Mouse (Mus musculus) liver, adult 2 months (tissue): ENCODE measurements around the gene Ano3.

ENCODE experiments used
- CTCF ChIP-seq: fragments of 200-500 bp; IDR thresholded peaks from 2 replicates; pipeline ENCODE4 v1.5.1; 2011; ENCODE audit warnings: low read depth, low read length, control low read depth
- POLR2A ChIP-seq: fragments of 200-500 bp; IDR thresholded peaks from 2 replicates; pipeline ENCODE4 v1.6.1; 2011; ENCODE audit warnings: low read length, control low read depth; ENCODE audit not compliant: insufficient read depth; ENCODE audit errors: extremely low read depth

DNA sequence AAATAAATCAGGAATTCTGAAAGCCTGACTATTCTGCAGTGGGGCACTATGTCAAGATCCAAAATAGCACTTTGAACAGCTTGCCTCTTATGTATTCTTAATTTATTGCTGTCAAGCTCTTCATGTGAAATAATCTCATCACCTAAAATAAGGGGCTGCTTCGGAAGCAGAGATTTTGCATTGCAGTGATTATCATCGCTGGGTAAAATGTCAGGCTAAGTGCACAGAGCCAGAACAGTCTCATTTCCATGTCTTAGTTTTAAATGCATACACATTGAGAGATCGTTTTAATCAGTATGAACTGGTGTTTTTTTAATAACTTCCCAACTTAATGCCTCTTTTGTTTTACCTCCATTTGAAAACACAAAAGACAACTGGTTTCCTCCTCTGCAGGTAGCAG lies 163.3 kb downstream of the Ano3 start:
- no peak for TF ChIP-seq CTCF
- TF ChIP-seq POLR2A: no peak
